Mouse (Mus musculus) limb, embryonic 10.5 days (tissue): ENCODE results near the gene Tln2. TPM values are rescaled to one million over a fixed set of nuclear protein-coding genes. Genes with fewer than 3 reads are reported as not detected.

Experiments used
- DNase-seq: peaks from one replicate; pipeline ENCODE4 v3.0.0-alpha.2; 2017; ENCODE audit warnings: low spot score
- H3K27ac ChIP-seq: fragments of 300-500 bp; sonication (generic); 2 replicates; pipeline ENCODE4 v1.5.1; 2016; ENCODE audit warnings: mild to moderate bottlenecking
- H3K27me3 ChIP-seq: fragments of 300-500 bp; sonication (generic); 2 replicates; pipeline ENCODE4 v1.6.1; 2016; ENCODE audit warnings: low read depth, mild to moderate bottlenecking; ENCODE audit not compliant: poor library complexity, severe bottlenecking
- H3K36me3 ChIP-seq: fragments of 300-500 bp; sonication (generic); 2 replicates; pipeline ENCODE4 v1.6.1; 2016; ENCODE audit warnings: mild to moderate bottlenecking, moderate library complexity
- H3K4me1 ChIP-seq: fragments of 300-500 bp; sonication (generic); 2 replicates; pipeline ENCODE4 v1.6.1; 2016
- H3K4me3 ChIP-seq: fragments of 300-500 bp; sonication (generic); 2 replicates; pipeline ENCODE4 v1.5.1; 2016; ENCODE audit warnings: mild to moderate bottlenecking, moderate library complexity
- H3K9me3 ChIP-seq: fragments of 300-500 bp; sonication (generic); replicated peaks from 2 replicates; pipeline ENCODE4 v1.6.1; 2016; ENCODE audit warnings: mild to moderate bottlenecking
- WGBS: fragments of 180-500 bp; shearing (Covaris S2); methylation state at CpG from one replicate; pipeline ENCODE4 v1.1.7; 2016; 5-methylcytosine and 5-hydroxymethylcytosine counted together
- polyA plus RNA-seq: library from polyadenylated mRNA; unstranded; fragments of >200 nt; fragmentation: Nextera tagmentation; extraction: Ambion mirVana; gene quantifications from 2 replicates; pipeline ENCODE4 v1.2.1, GENCODE M21; 2016

The Tln2 gene
- polyA plus RNA-seq, 1 experiment from 2014 or later, result 40.2 TPM

- no peak overlapping the region for H3K4me3 ChIP-seq
- H3K36me3 ChIP-seq, result peaks cover 23% of the 10 kb centered on the region
- no peak for DNase-seq
- H3K9me3 ChIP-seq, result no peaks in the 10 kb centered on the region
- no peaks in the 10 kb centered on the region for H3K27me3 ChIP-seq
- H3K4me1 ChIP-seq, result peaks cover 16% of the 10 kb centered on the region
- 90% methylated on average over 7 of the region's 7 CpGs for WGBS
- peak overlapping the region; percentile 9; the same call in 1 of the 2 replicates for H3K27ac ChIP-seq
These were observed 288.8 kb downstream of the Tln2 start for GRCm38 (mm10) chr9:67270734-67271133.

GRCm38 (mm10) chr9:67270061-67270595 is 289.4 kb downstream of the Tln2 start:
- H3K27me3 ChIP-seq, result no peaks in the 10 kb centered on the region
- H3K27ac ChIP-seq, result no peak overlapping the region
- 89% methylated on average over 7 of the region's 7 CpGs for WGBS
- no peak overlapping the region for H3K4me3 ChIP-seq
- H3K36me3 ChIP-seq, result peaks cover 22% of the 10 kb centered on the region
- peaks cover 16% of the 10 kb centered on the region for H3K4me1 ChIP-seq
- DNase-seq, result no peak
- no peaks in the 10 kb centered on the region for H3K9me3 ChIP-seq

GRCm38 (mm10) chr9:67267276-67267990 is 292.1 kb downstream of the Tln2 start:
- no peaks in the 10 kb centered on the region for H3K27me3 ChIP-seq
- H3K9me3 ChIP-seq, result no peaks in the 10 kb centered on the region
- H3K27ac ChIP-seq, result no peak overlapping the region
- H3K4me3 ChIP-seq, result no peak overlapping the region
- DNase-seq, result no peak
- H3K4me1 ChIP-seq, result peaks cover 16% of the 10 kb centered on the region
- WGBS, result 85% methylated on average over 8 of the region's 8 CpGs
- H3K36me3 ChIP-seq, result peaks cover 13% of the 10 kb centered on the region

GRCm38 (mm10) chr9:67265513-67265912 is 294.0 kb downstream of the Tln2 start:
- Histone ChIP-seq H3K27ac (peak overlapping the region; percentile 56; the same call in 1 of the 2 replicates), H3K9me3 (no peaks in the 10 kb centered on the region), H3K4me1 (peaks cover 27% of the 10 kb centered on the region), H3K4me3 (no peak overlapping the region), H3K36me3 (peaks cover 10% of the 10 kb centered on the region; the same call in 1 of the 2 replicates), H3K27me3 (no peaks in the 10 kb centered on the region)
- DNase-seq, result no peak
- 90% methylated on average over 11 of the region's 11 CpGs for WGBS

- no peak for DNase-seq
- Histone ChIP-seq H3K4me3 (no peak overlapping the region), H3K27ac (no peak overlapping the region), H3K27me3 (no peaks in the 10 kb centered on the region), H3K4me1 (peaks cover 27% of the 10 kb centered on the region), H3K36me3 (peaks cover 10% of the 10 kb centered on the region; the same call in 1 of the 2 replicates), H3K9me3 (no peaks in the 10 kb centered on the region)
- WGBS, result 82% methylated on average over 2 of the region's 2 CpGs
These were observed 294.6 kb downstream of the Tln2 start for GRCm38 (mm10) chr9:67264896-67265295.

- peak overlapping the region; percentile 14; the same call in 1 of the 2 replicates for H3K27ac ChIP-seq
These were observed 298.5 kb downstream of the Tln2 start for GRCm38 (mm10) chr9:67260835-67261599.

GRCm38 (mm10) chr9:67250141-67250540 is 309.4 kb downstream of the Tln2 start:
- no peak for DNase-seq
- Histone ChIP-seq H3K27me3 (no peaks in the 10 kb centered on the region), H3K4me1 (peaks cover 24% of the 10 kb centered on the region), H3K27ac (no peak overlapping the region), H3K36me3 (peaks cover 56% of the 10 kb centered on the region), H3K4me3 (no peak overlapping the region), H3K9me3 (no peaks in the 10 kb centered on the region)
- WGBS, result 64% methylated on average over 2 of the region's 2 CpGs

More at GRCm38 (mm10) chr9:67260835-67261599, 298.5 kb downstream of the Tln2 start:
- Histone ChIP-seq H3K27me3 (no peaks in the 10 kb centered on the region), H3K36me3 (peaks cover 39% of the 10 kb centered on the region), H3K9me3 (no peaks in the 10 kb centered on the region), H3K4me3 (no peak overlapping the region), H3K4me1 (peaks cover 12% of the 10 kb centered on the region)
- no peak for DNase-seq
- 51% methylated on average over 13 of the region's 13 CpGs for WGBS

GRCm38 (mm10) chr9:67247365-67247950 is 312.0 kb downstream of the Tln2 start:
- no peak overlapping the region for H3K27ac ChIP-seq
- H3K27me3 ChIP-seq, result no peaks in the 10 kb centered on the region
- H3K4me3 ChIP-seq, result no peak overlapping the region
- no peak for DNase-seq
- no peaks in the 10 kb centered on the region for H3K9me3 ChIP-seq
- WGBS, result 94% methylated on average over 10 of the region's 10 CpGs
- peaks cover 24% of the 10 kb centered on the region for H3K4me1 ChIP-seq
- peaks cover 34% of the 10 kb centered on the region for H3K36me3 ChIP-seq

GRCm38 (mm10) chr9:67245265-67245664 is 314.2 kb downstream of the Tln2 start:
- no peak for DNase-seq
- Histone ChIP-seq H3K36me3 (peaks cover 48% of the 10 kb centered on the region), H3K9me3 (no peaks in the 10 kb centered on the region), H3K4me3 (no peak overlapping the region), H3K27me3 (no peaks in the 10 kb centered on the region), H3K4me1 (peaks cover 3% of the 10 kb centered on the region), H3K27ac (no peak overlapping the region)
- WGBS, result 95% methylated on average over 2 of the region's 2 CpGs

GRCm38 (mm10) chr9:67241683-67242082 is 317.8 kb downstream of the Tln2 start:
- Histone ChIP-seq H3K36me3 (peaks cover 43% of the 10 kb centered on the region), H3K9me3 (no peaks in the 10 kb centered on the region), H3K27ac (no peak overlapping the region), H3K4me1 (0 out of 2 replicates have a peak, but pooled peaks cover 5% of the 10 kb centered on the region), H3K4me3 (no peak overlapping the region), H3K27me3 (no peaks in the 10 kb centered on the region)
- WGBS, result 92% methylated on average over 5 of the region's 5 CpGs
- no peak for DNase-seq

- no peak for DNase-seq
- Histone ChIP-seq H3K27ac (no peak overlapping the region), H3K9me3 (no peaks in the 10 kb centered on the region), H3K36me3 (peaks cover 41% of the 10 kb centered on the region), H3K27me3 (no peaks in the 10 kb centered on the region), H3K4me3 (no peak overlapping the region), H3K4me1 (peaks cover 9% of the 10 kb centered on the region; the same call in 1 of the 2 replicates)
- WGBS, result 93% methylated on average over 9 of the region's 9 CpGs
These were observed 319.0 kb downstream of the Tln2 start for GRCm38 (mm10) chr9:67240456-67240855.

- WGBS, result 65% methylated on average over 3 of the region's 3 CpGs
- DNase-seq, result no peak
These were observed 322.5 kb downstream of the Tln2 start for GRCm38 (mm10) chr9:67236987-67237386.

More at GRCm38 (mm10) chr9:67236987-67237386, 322.5 kb downstream of the Tln2 start:
- peaks cover 14% of the 10 kb centered on the region; the same call in 1 of the 2 replicates for H3K4me1 ChIP-seq
- H3K36me3 ChIP-seq, result peaks cover 33% of the 10 kb centered on the region
- no peaks in the 10 kb centered on the region for H3K27me3 ChIP-seq
- no peak overlapping the region for H3K4me3 ChIP-seq
- no peaks in the 10 kb centered on the region for H3K9me3 ChIP-seq
- H3K27ac ChIP-seq, result no peak overlapping the region
